Mouse (Mus musculus) olfactory bulb, adult 2 months (tissue): Measurements from ENCODE around the gene Hdhd3.

ENCODE experiments used
- CTCF ChIP-seq: fragments of 200-500 bp; IDR thresholded peaks from 2 replicates; pipeline ENCODE4 v1.5.1; 2012; ENCODE audit warnings: low read depth, mild to moderate bottlenecking, low read length, moderate library complexity; ENCODE audit not compliant: insufficient read depth
- POLR2A ChIP-seq: fragments of 200-500 bp; IDR thresholded peaks from 2 replicates; pipeline ENCODE4 v1.6.1; 2012; ENCODE audit warnings: mild to moderate bottlenecking, low read depth, low read length, moderate library complexity; ENCODE audit not compliant: insufficient read depth

- no peak for TF ChIP-seq POLR2A
- no peak for TF ChIP-seq CTCF
These were observed 17.0 kb downstream of the Hdhd3 start for GRCm38 (mm10) chr4:62486162-62486696.
